Comparison of ENCODE assay signal across 8 mouse cellular contexts in genomic region chr8:94812645-94813098, GRCm38 (mm10). TPM values are rescaled to one million over a fixed set of nuclear protein-coding genes. Genes with fewer than 3 reads are reported as not detected.
DNase-seq lines count a peak whose midpoint lies in the region; ATAC-seq and TF ChIP-seq lines count a peak whose summit lies in the region.

No protein-coding gene starts in this region.

- H3K9ac ChIP-seq in forebrain, embryonic 12.5 days, result peak overlapping the region; percentile 42
- H3K9ac ChIP-seq in heart, embryonic 16.5 days (ENCODE audit: low read length), result no peak overlapping the region
- H3K9ac ChIP-seq in liver, embryonic 11.5 days (ENCODE audit: low read depth, low read length), result no peak overlapping the region
- H3K9ac ChIP-seq in neural tube, embryonic 11.5 days (ENCODE audit: low read length), result no peak overlapping the region
- no peak overlapping the region for H3K9ac ChIP-seq in stomach, postnatal 0 days (ENCODE audit: low read length)

- H3K4me1 ChIP-seq in E14TG2a.4 (replicated peaks; ENCODE audit: low read depth, low read length), result peaks cover 2% of the 10 kb centered on the region; the same call in 1 of the 2 replicates
- H3K4me1 ChIP-seq in forebrain, embryonic 12.5 days, result peaks cover 5% of the 10 kb centered on the region
- H3K4me1 ChIP-seq in heart, embryonic 16.5 days (ENCODE audit: control insufficient read depth, insufficient read depth, low read length), result no peaks in the 10 kb centered on the region
- peaks cover 9% of the 10 kb centered on the region; the same call in 1 of the 2 replicates for H3K4me1 ChIP-seq in liver, embryonic 11.5 days (replicated peaks; ENCODE audit: control insufficient read depth, insufficient read depth, low read length)
- no peaks in the 10 kb centered on the region for H3K4me1 ChIP-seq in neural tube, embryonic 11.5 days (ENCODE audit: control insufficient read depth, insufficient read depth, low read length)
- no peaks in the 10 kb centered on the region for H3K4me1 ChIP-seq in stomach, postnatal 0 days (replicated peaks; ENCODE audit: control insufficient read depth, insufficient read depth)

- no peak overlapping the region for H3K4me3 ChIP-seq in E14TG2a.4 (replicated peaks; ENCODE audit: low read length)
- H3K4me3 ChIP-seq in forebrain, embryonic 12.5 days (replicated peaks), result peak overlapping the region; percentile 22
- no peak overlapping the region for H3K4me3 ChIP-seq in heart, embryonic 16.5 days (ENCODE audit: low read length)
- H3K4me3 ChIP-seq in liver, embryonic 11.5 days (ENCODE audit: low read depth, low read length), result no peak overlapping the region
- H3K4me3 ChIP-seq in neural tube, embryonic 11.5 days (ENCODE audit: low read depth, low read length), result no peak overlapping the region
- no peak overlapping the region for H3K4me3 ChIP-seq in stomach, postnatal 0 days (ENCODE audit: low read depth, low read length)

- peak; percentile 60 for TF ChIP-seq CTCF in E14TG2a.4 (conservative IDR thresholded peaks at IDR 0.05; ENCODE audit: low read length)
- TF ChIP-seq CTCF in stomach, postnatal 0 days (IDR thresholded peaks at IDR 0.05; ENCODE audit: low read depth), result peak; percentile 84

- H3K27ac ChIP-seq in forebrain, embryonic 12.5 days, result peak overlapping the region; percentile 46; the same call in 1 of the 2 replicates
- H3K27ac ChIP-seq in heart, embryonic 16.5 days (ENCODE audit: low read length), result no peak overlapping the region
- no peak overlapping the region for H3K27ac ChIP-seq in liver, embryonic 11.5 days (ENCODE audit: low read depth, low read length)
- no peak overlapping the region for H3K27ac ChIP-seq in neural tube, embryonic 11.5 days (ENCODE audit: low read depth, low read length)
- H3K27ac ChIP-seq in stomach, postnatal 0 days (replicated peaks), result no peak overlapping the region

- TF ChIP-seq EP300 in stomach, postnatal 0 days (optimal IDR thresholded peaks at IDR 0.05), result no peak

- no peaks in the 10 kb centered on the region for H3K9me3 ChIP-seq in E14TG2a.4 (ENCODE audit: low read length)
- H3K9me3 ChIP-seq in forebrain, embryonic 12.5 days, result no peaks in the 10 kb centered on the region
- H3K9me3 ChIP-seq in heart, embryonic 16.5 days (replicated peaks; ENCODE audit: control insufficient read depth, low read length), result no peaks in the 10 kb centered on the region
- no peaks in the 10 kb centered on the region for H3K9me3 ChIP-seq in liver, embryonic 11.5 days (ENCODE audit: control insufficient read depth, low read length)
- H3K9me3 ChIP-seq in neural tube, embryonic 11.5 days (ENCODE audit: control insufficient read depth, low read length), result no peaks in the 10 kb centered on the region
- no peaks in the 10 kb centered on the region for H3K9me3 ChIP-seq in stomach, postnatal 0 days (ENCODE audit: control insufficient read depth, low read length)

- H3K36me3 ChIP-seq in E14TG2a.4 (ENCODE audit: insufficient read depth, low read length), result no peaks in the 10 kb centered on the region
- no peaks in the 10 kb centered on the region for H3K36me3 ChIP-seq in forebrain, embryonic 12.5 days (replicated peaks)
- no peaks in the 10 kb centered on the region for H3K36me3 ChIP-seq in heart, embryonic 16.5 days (ENCODE audit: control insufficient read depth, insufficient read depth)
- no peaks in the 10 kb centered on the region for H3K36me3 ChIP-seq in liver, embryonic 11.5 days (ENCODE audit: control insufficient read depth, insufficient read depth, low read length)
- no peaks in the 10 kb centered on the region for H3K36me3 ChIP-seq in neural tube, embryonic 11.5 days (ENCODE audit: control insufficient read depth, insufficient read depth, low read length)
- H3K36me3 ChIP-seq in stomach, postnatal 0 days (ENCODE audit: control insufficient read depth, insufficient read depth, low read length), result no peaks in the 10 kb centered on the region

- peak; percentile 84 for ATAC-seq in forebrain, embryonic 12.5 days (ENCODE audit: low FRiP score)
- ATAC-seq in heart, embryonic 16.5 days (replicated peaks; ENCODE audit: extremely low read depth, insufficient read depth, low FRiP score), result no peak
- ATAC-seq in liver, embryonic 11.5 days (replicated peaks; ENCODE audit: low FRiP score), result peak; percentile 40; the same call in 1 of the 2 replicates
- peak; percentile 54 for ATAC-seq in neural tube, embryonic 11.5 days (ENCODE audit: insufficient read depth, low FRiP score, low TSS enrichment)
- peak; percentile 31; the same call in 1 of the 2 replicates for ATAC-seq in stomach, postnatal 0 days (ENCODE audit: low FRiP score, low TSS enrichment)

- WGBS in forebrain, embryonic 12.5 days, result 25% methylated on average over 6 of the region's 6 CpGs
- 30% methylated on average over 6 of the region's 6 CpGs for WGBS in heart, embryonic 16.5 days
- 34% methylated on average over 6 of the region's 6 CpGs for WGBS in liver, embryonic 11.5 days
- WGBS in neural tube, embryonic 11.5 days, result 30% methylated on average over 6 of the region's 6 CpGs
- WGBS in stomach, postnatal 0 days, result 28% methylated on average over 6 of the region's 6 CpGs

- DNase-seq in c-Kit-positive CD71-positive TER-119-negative erythroid progenitor cells, embryonic 14.5 days (ENCODE audit: low read depth), result peak; percentile 90
- peak; percentile 91 for DNase-seq in kidney, postnatal 14 days
- peak; percentile 74 for DNase-seq in liver, embryonic 11.5 days (ENCODE audit: low spot score)
- DNase-seq in neural tube, embryonic 11.5 days (ENCODE audit: low spot score), result peak; percentile 87
- DNase-seq in stomach, postnatal 0 days (ENCODE audit: low spot score), result peak; percentile 83

- no peaks in the 10 kb centered on the region; the same call in 1 of the 2 replicates for H3K27me3 ChIP-seq in E14TG2a.4 (ENCODE audit: insufficient read depth, low read length)
- no peaks in the 10 kb centered on the region for H3K27me3 ChIP-seq in forebrain, embryonic 12.5 days
- no peaks in the 10 kb centered on the region for H3K27me3 ChIP-seq in heart, embryonic 16.5 days (ENCODE audit: control insufficient read depth, insufficient read depth, low read length)
- H3K27me3 ChIP-seq in liver, embryonic 11.5 days (replicated peaks; ENCODE audit: control insufficient read depth, insufficient read depth, low read length), result no peaks in the 10 kb centered on the region
- H3K27me3 ChIP-seq in neural tube, embryonic 11.5 days (ENCODE audit: control insufficient read depth, insufficient read depth, low read length), result no peaks in the 10 kb centered on the region
- H3K27me3 ChIP-seq in stomach, postnatal 0 days (ENCODE audit: control insufficient read depth, insufficient read depth, low read length), result no peaks in the 10 kb centered on the region

- peak overlapping the region; percentile 46 for H3K4me2 ChIP-seq in forebrain, embryonic 12.5 days
- peak overlapping the region; percentile 22; the same call in 1 of the 2 replicates for H3K4me2 ChIP-seq in heart, embryonic 16.5 days (ENCODE audit: low read depth, low read length)
- no peak overlapping the region for H3K4me2 ChIP-seq in liver, embryonic 11.5 days
- H3K4me2 ChIP-seq in neural tube, embryonic 11.5 days (ENCODE audit: low read depth), result no peak overlapping the region
- no peak overlapping the region for H3K4me2 ChIP-seq in stomach, postnatal 0 days (replicated peaks; ENCODE audit: low read depth)

RNA-seq across cellular contexts. Expression of gene Ccl17, which starts 2.4 kb away (rescaled TPM):
- 0.56 TPM in 1 of 2 replicates, not detected in the other for polyA plus RNA-seq in forebrain, embryonic 12.5 days (2016; fragmentation: Nextera tagmentation; extraction: Ambion mirVana)
- 0.44 and 0.51 TPM in 2 replicates for polyA plus RNA-seq in heart, embryonic 16.5 days (2015; fragmentation: Nextera tagmentation; extraction: Ambion mirVana)
- 0.62 and 1.3 TPM in 2 replicates for polyA plus RNA-seq in liver, embryonic 11.5 days (2014; fragmentation: Nextera tagmentation; extraction: Ambion mirVana)
- not detected in 2 replicates for polyA plus RNA-seq in neural tube, embryonic 11.5 days (2014; fragmentation: Nextera tagmentation; extraction: Ambion mirVana)
- 0.42 and 0.55 TPM in 2 replicates for polyA plus RNA-seq in stomach, postnatal 0 days (2015; fragmentation: Nextera tagmentation; extraction: Ambion mirVana)

RNA-seq across cellular contexts. Expression of gene Coq9, which starts 25.4 kb away (rescaled TPM):
- 47.8 and 52.3 TPM in 2 replicates for polyA plus RNA-seq in forebrain, embryonic 12.5 days (2016; fragmentation: Nextera tagmentation; extraction: Ambion mirVana)
- polyA plus RNA-seq in heart, embryonic 16.5 days (2015; fragmentation: Nextera tagmentation; extraction: Ambion mirVana), result 194 and 209 TPM in 2 replicates
- 82.2 and 82.9 TPM in 2 replicates for polyA plus RNA-seq in liver, embryonic 11.5 days (2014; fragmentation: Nextera tagmentation; extraction: Ambion mirVana)
- 54.0 and 59.3 TPM in 2 replicates for polyA plus RNA-seq in neural tube, embryonic 11.5 days (2014; fragmentation: Nextera tagmentation; extraction: Ambion mirVana)
- polyA plus RNA-seq in stomach, postnatal 0 days (2015; fragmentation: Nextera tagmentation; extraction: Ambion mirVana), result 62.3 and 66.7 TPM in 2 replicates

RNA-seq across cellular contexts. Expression of gene Ciapin1, which starts 25.5 kb away (rescaled TPM):
- 170 and 179 TPM in 2 replicates for polyA plus RNA-seq in forebrain, embryonic 12.5 days (2016; fragmentation: Nextera tagmentation; extraction: Ambion mirVana)
- 88.2 and 98.8 TPM in 2 replicates for polyA plus RNA-seq in heart, embryonic 16.5 days (2015; fragmentation: Nextera tagmentation; extraction: Ambion mirVana)
- polyA plus RNA-seq in liver, embryonic 11.5 days (2014; fragmentation: Nextera tagmentation; extraction: Ambion mirVana), result 94.8 and 99.5 TPM in 2 replicates
- 160 and 168 TPM in 2 replicates for polyA plus RNA-seq in neural tube, embryonic 11.5 days (2014; fragmentation: Nextera tagmentation; extraction: Ambion mirVana)
- polyA plus RNA-seq in stomach, postnatal 0 days (2015; fragmentation: Nextera tagmentation; extraction: Ambion mirVana), result 58.8 and 61.7 TPM in 2 replicates

RNA-seq across cellular contexts. Expression of gene Cx3cl1, which starts 40.9 kb away (rescaled TPM):
- 8.3 and 9.4 TPM in 2 replicates for polyA plus RNA-seq in forebrain, embryonic 12.5 days (2016; fragmentation: Nextera tagmentation; extraction: Ambion mirVana)
- polyA plus RNA-seq in heart, embryonic 16.5 days (2015; fragmentation: Nextera tagmentation; extraction: Ambion mirVana), result 8.2 and 9.3 TPM in 2 replicates
- 0.53 and 0.78 TPM in 2 replicates for polyA plus RNA-seq in liver, embryonic 11.5 days (2014; fragmentation: Nextera tagmentation; extraction: Ambion mirVana)
- polyA plus RNA-seq in neural tube, embryonic 11.5 days (2014; fragmentation: Nextera tagmentation; extraction: Ambion mirVana), result 6.1 and 7.9 TPM in 2 replicates
- polyA plus RNA-seq in stomach, postnatal 0 days (2015; fragmentation: Nextera tagmentation; extraction: Ambion mirVana), result 18.0 and 21.9 TPM in 2 replicates

RNA-seq across cellular contexts. Expression of gene Polr2c, which starts 44.6 kb away (rescaled TPM):
- 144 and 147 TPM in 2 replicates for polyA plus RNA-seq in forebrain, embryonic 12.5 days (2016; fragmentation: Nextera tagmentation; extraction: Ambion mirVana)
- polyA plus RNA-seq in heart, embryonic 16.5 days (2015; fragmentation: Nextera tagmentation; extraction: Ambion mirVana), result 123 and 134 TPM in 2 replicates
- polyA plus RNA-seq in liver, embryonic 11.5 days (2014; fragmentation: Nextera tagmentation; extraction: Ambion mirVana), result 162 and 172 TPM in 2 replicates
- polyA plus RNA-seq in neural tube, embryonic 11.5 days (2014; fragmentation: Nextera tagmentation; extraction: Ambion mirVana), result 153 TPM in 2 replicates
- polyA plus RNA-seq in stomach, postnatal 0 days (2015; fragmentation: Nextera tagmentation; extraction: Ambion mirVana), result 70.4 and 72.7 TPM in 2 replicates

Comparison
In these comparisons a context has a peak if more than half of its experiments do, and no peak if none do; other contexts are left out.
1. H3K4me2 ChIP-seq: peak in forebrain, embryonic 12.5 days (single experiment) and heart, embryonic 16.5 days (single experiment); none in liver, embryonic 11.5 days (single experiment), neural tube, embryonic 11.5 days (single experiment) and stomach, postnatal 0 days (single experiment).
2. Peak in every context shown above with its lines, with median percentiles within 50 percentile points of each other: DNase-seq.